Mouse (Mus musculus) activated CD4-positive, CD25-positive, alpha-beta regulatory T cell, adult 4 months (primary cell): Measurements from ENCODE around the gene Cfap73. TPM values are rescaled to one million over a fixed set of nuclear protein-coding genes. Genes with fewer than 3 reads are reported as not detected.

ENCODE experiments used
- ATAC-seq: one replicate; pipeline ENCODE4 v1.8.0; 2017
- polyA plus RNA-seq, 2 experiments: library from polyadenylated mRNA; unstranded; fragments of 100-300 nt; shearing (Covaris generic); gene quantifications; one replicate each; pipeline ENCODE4 v1.2.1; 2017

Gene Cfap73
- polyA plus RNA-seq, 2 experiments from 2014 or later = not detected

DNA sequence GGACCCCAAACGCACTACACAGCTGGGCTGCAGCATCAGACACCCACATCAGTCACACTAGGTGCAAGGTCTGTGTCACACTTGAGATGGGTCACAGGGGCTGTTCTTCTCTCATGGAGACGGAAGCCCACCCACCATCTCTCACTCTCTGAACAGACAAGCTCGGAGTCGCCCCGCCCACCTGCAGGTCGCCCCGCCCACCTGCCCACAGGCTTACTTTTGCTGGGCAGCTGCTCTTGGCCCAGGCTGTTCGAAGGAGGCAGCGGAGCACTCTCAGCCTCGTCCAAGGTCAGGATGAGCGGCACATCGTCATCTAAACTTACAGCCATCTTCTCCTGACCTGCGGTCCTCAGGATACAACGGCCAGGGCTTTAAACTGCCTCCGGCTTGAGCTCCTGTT, 49.1 kb downstream of the Cfap73 start:
- ATAC-seq = no peak

DNA sequence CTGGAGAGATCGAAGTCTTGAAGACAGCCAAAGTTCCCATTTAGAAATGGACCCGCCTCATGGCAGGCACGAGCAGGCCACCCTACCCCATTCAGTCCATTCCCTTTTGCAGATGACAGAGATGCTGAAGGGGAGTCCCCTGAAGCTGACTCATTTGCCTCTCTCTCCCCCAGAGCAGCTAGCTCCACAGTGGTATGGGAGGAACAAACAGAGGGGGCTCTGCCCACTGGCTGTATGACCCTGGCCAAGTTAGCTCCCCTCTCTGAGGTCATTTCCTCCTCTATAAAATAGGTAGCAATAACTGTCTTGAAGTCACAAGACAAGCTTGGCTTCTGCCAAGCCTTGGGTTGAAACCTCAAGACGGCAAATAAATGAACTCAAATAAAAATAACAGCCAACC, 50.5 kb downstream of the Cfap73 start:
- ATAC-seq = peak; percentile 21

DNA sequence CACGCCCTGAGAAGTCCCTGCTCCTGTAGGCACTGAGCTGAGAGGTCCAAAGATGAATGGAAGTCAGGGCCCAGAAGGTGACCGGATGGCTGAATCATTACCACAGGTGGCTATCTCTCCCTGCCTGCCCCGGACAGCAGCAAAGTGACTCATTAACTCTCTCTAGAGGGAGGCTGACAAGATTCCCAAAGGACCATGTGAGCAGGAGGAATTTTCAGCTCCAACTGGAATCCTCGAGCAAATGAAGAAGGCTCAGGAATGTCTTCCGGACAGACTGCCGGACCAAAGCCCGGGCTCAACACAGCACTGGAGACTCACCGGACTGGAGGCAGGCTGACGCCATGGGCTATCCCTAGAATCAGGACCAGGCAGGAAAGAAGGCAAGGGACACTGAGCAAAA, 52.0 kb downstream of the Cfap73 start:
- no peak for ATAC-seq

DNA sequence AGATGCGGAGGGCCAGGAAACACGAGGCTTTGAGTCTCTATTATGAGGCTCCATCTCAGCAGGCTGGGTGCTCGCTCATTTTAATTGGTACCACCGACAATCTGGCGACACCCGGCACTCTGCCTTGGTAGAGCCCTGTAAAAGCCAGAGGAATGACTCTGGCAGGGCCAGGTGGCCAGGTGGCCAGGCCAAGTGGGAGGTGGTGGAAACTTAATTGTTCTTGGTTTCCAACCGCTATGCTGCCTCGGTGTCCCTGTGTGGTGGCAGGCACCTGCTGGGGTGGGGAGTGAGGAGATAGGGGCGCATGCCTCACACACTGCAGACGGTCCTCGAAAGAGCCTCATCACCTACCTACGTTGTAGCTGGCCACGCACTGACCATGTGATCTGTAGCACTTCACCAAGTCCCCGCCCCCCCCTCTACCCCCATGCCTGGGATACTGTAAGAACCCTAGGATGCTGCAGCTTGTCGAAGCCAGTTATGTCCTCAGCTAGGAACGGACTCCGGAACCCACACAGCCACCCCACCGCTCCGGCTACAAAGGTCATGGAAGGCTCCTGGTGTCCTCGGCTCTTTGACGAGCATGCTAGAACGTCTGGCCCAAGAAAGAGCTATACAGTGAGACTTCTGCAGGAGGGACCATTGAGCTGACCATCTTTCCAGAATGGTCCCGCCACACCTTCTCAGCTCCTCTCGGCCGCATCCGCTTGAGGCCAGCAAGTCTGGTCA, 54.0 kb downstream of the Cfap73 start:
- ATAC-seq = no peak

DNA sequence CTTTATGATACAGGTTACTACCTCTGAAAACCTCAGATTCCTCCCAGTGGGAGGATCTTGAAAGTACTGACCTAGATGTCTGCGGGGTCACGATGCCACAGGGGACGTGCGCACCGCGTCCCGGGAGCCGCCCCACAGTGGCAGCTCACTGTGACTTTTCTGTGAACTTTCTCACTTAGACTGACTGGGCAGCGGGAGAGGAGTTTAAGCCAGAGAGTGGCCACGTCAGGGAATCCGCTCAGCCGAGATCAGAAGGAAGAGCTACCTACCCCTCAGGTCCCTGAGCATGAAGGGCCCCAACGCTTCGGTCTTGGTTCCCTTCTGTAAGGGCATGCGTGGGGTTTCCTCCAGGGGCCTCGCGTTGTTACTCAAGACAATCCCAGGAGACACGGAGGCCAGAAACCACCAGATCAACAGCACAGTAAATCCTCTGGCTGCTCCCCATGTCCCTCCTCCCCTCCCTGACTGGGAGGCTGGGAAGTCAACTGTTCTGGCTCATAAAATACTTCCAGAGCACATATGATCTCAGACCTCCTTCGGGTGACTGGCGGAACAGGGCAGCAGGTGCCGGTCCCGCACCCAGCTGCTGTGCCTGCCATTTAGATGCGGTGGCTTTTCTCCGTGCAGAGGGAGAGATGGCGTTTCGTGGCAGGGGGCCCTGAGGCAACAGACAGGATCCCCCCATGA, 54.7 kb downstream of the Cfap73 start:
- ATAC-seq = no peak

DNA sequence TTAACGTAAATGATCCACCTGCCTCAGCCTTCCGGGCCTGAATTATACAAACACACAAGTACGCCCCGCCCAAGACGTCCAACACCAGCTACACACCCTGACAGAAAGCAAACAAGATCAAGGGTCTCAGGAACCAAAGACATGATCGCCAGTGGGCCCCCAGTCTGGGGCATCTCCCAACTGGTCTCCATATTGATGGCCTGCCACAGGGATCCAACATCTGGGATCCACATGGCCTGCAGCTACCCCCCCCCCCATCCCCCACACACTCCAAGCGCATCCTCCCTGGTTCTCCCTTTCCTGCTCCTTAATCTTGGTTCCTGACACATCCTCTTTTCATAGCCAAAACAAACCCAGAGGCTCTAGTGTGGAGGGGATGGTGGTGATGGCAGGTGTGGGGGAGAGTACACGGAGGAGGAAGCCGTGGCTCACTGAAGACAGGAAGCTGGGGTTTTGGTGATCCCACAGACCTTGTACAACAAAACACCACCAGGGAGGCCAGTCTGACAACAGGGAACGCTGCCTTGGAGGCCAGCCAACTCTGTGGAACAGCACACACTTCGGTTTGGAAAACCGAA, 55.4 kb downstream of the Cfap73 start:
- ATAC-seq = peak; percentile 81

Other genes with a start within 250 kb of the Cfap73 start
- gene Lhx5, start 202.5 kb downstream of the Cfap73 start, polyA plus RNA-seq = not detected
- gene Sdsl, start 161.4 kb downstream of the Cfap73 start, polyA plus RNA-seq = not detected
- gene Sds, start 157.7 kb downstream of the Cfap73 start, polyA plus RNA-seq = not detected
- 1 to 10 TPM; 3.8 to 4.7 TPM for gene Plbd2, start 130.6 kb downstream of the Cfap73 start, polyA plus RNA-seq
- gene Slc8b1, start 123.1 kb downstream of the Cfap73 start, polyA plus RNA-seq = 1 to 10 TPM; 4.7 to 7.2 TPM
- gene Tpcn1, start 45.6 kb downstream of the Cfap73 start, polyA plus RNA-seq = 10 to 100 TPM; 10.9 to 13.0 TPM
- gene Iqcd, start 45.2 kb downstream of the Cfap73 start, polyA plus RNA-seq = under 1 TPM; 0.41 to 0.70 TPM
- gene Rita1, start 21.6 kb downstream of the Cfap73 start, polyA plus RNA-seq = 1 to 10 TPM; 1.1 to 2.4 TPM
- 10 to 100 TPM; 11.7 to 18.4 TPM for gene Ddx54, start 21.5 kb downstream of the Cfap73 start, polyA plus RNA-seq
- 10 to 100 TPM in 1 of 2 experiments, 1 to 10 TPM in 1; 7.6 to 11.4 TPM for gene Rasal1, start 14.6 kb upstream of the Cfap73 start, polyA plus RNA-seq
- gene Dtx1, start 77.7 kb upstream of the Cfap73 start, polyA plus RNA-seq = 10 to 100 TPM; 45.6 to 48.2 TPM
- 1 to 10 TPM; 1.9 to 2.5 TPM for gene Oas2, start 115.6 kb upstream of the Cfap73 start, polyA plus RNA-seq
- 10 to 100 TPM; 11.4 to 25.1 TPM for gene Oas3, start 143.4 kb upstream of the Cfap73 start, polyA plus RNA-seq
- gene Oas1e, start 161.3 kb upstream of the Cfap73 start, polyA plus RNA-seq = not detected
- gene Oas1c, start 178.3 kb upstream of the Cfap73 start, polyA plus RNA-seq = 10 to 100 TPM; 11.2 to 14.4 TPM
- not detected for gene Oas1f, start 213.1 kb upstream of the Cfap73 start, polyA plus RNA-seq
- not detected for gene Oas1h, start 227.2 kb upstream of the Cfap73 start, polyA plus RNA-seq